Mouse (Mus musculus): ENCODE measurements around the gene Lasp1. TPM values are rescaled to one million over a fixed set of nuclear protein-coding genes. Genes with fewer than 3 reads are reported as not detected.
A peak's percentile ranks its signal among the peaks of the same experiment; 100 is the strongest.

The Lasp1 gene
- polyA plus RNA-seq, 1 experiment = 397 TPM

DNA sequence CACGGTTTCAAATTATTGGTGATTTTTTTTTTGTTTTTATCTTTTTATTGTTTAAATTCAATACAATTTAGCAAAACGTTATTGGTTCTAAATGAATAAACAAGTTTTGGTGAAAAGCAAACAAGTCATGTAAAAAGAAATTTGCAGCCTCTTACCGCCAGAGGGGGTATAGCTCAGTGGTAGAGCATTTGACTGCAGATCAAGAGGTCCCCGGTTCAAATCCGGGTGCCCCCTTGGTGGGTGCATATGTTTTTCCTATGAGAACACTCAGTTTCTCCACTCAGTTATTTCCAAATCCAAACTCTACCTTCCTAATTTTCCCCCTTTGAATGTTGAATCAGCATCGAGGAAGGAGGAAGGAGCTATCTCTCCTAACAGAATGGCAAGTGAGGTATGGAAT lies 1.9 kb upstream of the Lasp1 start:
- H3K27me3 ChIP-seq (ENCODE audit: control insufficient read depth, insufficient read depth, low read length) = no peaks in the 10 kb centered on the region
- H3K4me1 ChIP-seq (ENCODE audit: control insufficient read depth, insufficient read depth, insufficient read length, low read length) = peaks cover 13% of the 10 kb centered on the region; the same call in 1 of the 2 replicates
- H3K36me3 ChIP-seq (ENCODE audit: control insufficient read depth, insufficient read depth, low read length) = no peaks in the 10 kb centered on the region
- WGBS = 8% methylated on average over 6 of the region's 6 CpGs
- H3K4me3 ChIP-seq (ENCODE audit: low read depth, low read length) = no peak overlapping the region
- TF ChIP-seq POLR2A (IDR thresholded peaks at IDR 0.05; ENCODE audit: low read depth, low read length) = no peak
- TF ChIP-seq CTCF (IDR thresholded peaks at IDR 0.05; ENCODE audit: extremely low read depth, insufficient read length, insufficient replicate concordance, low read depth, low read length) = peak; percentile 53; the same call in 1 of the 2 replicates
- no peak overlapping the region for H3K27ac ChIP-seq (ENCODE audit: insufficient read depth, low read depth, low read length)

DNA sequence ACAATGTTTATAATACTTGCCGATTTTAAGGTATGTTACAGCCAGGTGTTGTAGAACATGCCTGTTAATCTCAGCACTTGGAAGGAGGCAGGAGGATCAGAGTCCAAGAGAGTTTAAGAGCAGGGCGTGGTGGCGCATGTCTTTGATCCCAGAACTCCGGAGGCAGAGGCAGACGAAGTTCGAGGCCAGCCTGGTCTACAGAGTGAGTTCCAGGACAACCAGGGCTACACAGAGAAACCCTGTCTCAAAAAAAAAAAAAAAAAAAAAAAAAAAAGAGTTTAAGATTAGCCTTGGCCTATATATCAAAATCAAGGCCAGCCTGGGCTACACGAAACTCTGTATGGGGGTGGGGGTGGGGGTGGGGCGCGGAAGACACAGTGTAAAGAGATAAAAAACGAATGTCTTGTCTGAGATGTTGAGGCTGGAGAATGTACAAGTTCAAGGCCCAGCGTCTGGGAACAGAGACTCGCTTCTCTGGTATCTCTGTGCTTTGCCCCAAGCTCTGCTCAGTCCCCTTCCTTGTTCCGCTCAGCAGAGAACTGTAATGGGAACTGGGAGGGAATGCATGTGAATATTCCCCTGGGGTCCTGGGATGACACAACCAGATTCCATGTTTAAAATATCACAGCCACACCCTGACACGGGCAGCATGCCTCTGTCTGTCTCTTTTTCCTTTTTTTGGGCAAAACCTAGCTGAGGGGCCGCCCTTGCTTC lies 1.3 kb upstream of the Lasp1 start:
- 56% methylated on average over 15 of the region's 15 CpGs for WGBS
- no peak for TF ChIP-seq POLR2A (IDR thresholded peaks at IDR 0.05; ENCODE audit: low read depth, low read length)
- TF ChIP-seq CTCF (IDR thresholded peaks at IDR 0.05; ENCODE audit: extremely low read depth, insufficient read length, insufficient replicate concordance, low read depth, low read length) = no peak

DNA sequence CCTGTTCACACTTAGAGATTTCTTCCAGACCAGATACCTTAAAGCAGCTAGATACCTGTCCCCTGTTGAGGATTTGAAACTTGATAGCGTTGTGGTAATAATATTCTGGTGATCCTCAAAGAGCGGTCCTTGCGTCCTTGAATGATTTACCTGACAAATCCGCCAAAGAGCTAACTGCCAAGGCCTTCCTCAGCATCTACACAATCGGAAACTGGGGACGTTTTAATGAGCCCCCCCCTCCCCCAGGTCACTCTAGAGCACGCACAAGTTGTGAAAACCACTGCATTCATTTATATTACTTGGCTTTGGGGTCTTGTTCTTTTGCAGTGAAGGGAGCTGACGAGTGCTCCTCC lies 741 bp upstream of the Lasp1 start:
- no peaks in the 10 kb centered on the region for H3K36me3 ChIP-seq (ENCODE audit: control insufficient read depth, insufficient read depth, low read length)
- no peak overlapping the region for H3K27ac ChIP-seq (ENCODE audit: insufficient read depth, low read depth, low read length)
- whole genome bisulfite sequencing = 71% methylated on average over 8 of the region's 8 CpGs
- peaks cover 18% of the 10 kb centered on the region; the same call in 1 of the 2 replicates for H3K4me1 ChIP-seq (ENCODE audit: control insufficient read depth, insufficient read depth, insufficient read length, low read length)
- no peak for TF ChIP-seq CTCF (IDR thresholded peaks at IDR 0.05; ENCODE audit: extremely low read depth, insufficient read length, insufficient replicate concordance, low read depth, low read length)
- no peak for TF ChIP-seq POLR2A (IDR thresholded peaks at IDR 0.05; ENCODE audit: low read depth, low read length)
- H3K4me3 ChIP-seq (ENCODE audit: low read depth, low read length) = no peak overlapping the region
- no peaks in the 10 kb centered on the region for H3K27me3 ChIP-seq (ENCODE audit: control insufficient read depth, insufficient read depth, low read length)

More for the DNA sequence above, 1.3 kb upstream of the Lasp1 start:
- H3K4me3 ChIP-seq (ENCODE audit: low read depth, low read length) = no peak overlapping the region
- H3K4me1 ChIP-seq (ENCODE audit: control insufficient read depth, insufficient read depth, insufficient read length, low read length) = peaks cover 18% of the 10 kb centered on the region; the same call in 1 of the 2 replicates
- no peak overlapping the region for H3K27ac ChIP-seq (ENCODE audit: insufficient read depth, low read depth, low read length)
- H3K36me3 ChIP-seq (ENCODE audit: control insufficient read depth, insufficient read depth, low read length) = no peaks in the 10 kb centered on the region
- no peaks in the 10 kb centered on the region for H3K27me3 ChIP-seq (ENCODE audit: control insufficient read depth, insufficient read depth, low read length)

DNA sequence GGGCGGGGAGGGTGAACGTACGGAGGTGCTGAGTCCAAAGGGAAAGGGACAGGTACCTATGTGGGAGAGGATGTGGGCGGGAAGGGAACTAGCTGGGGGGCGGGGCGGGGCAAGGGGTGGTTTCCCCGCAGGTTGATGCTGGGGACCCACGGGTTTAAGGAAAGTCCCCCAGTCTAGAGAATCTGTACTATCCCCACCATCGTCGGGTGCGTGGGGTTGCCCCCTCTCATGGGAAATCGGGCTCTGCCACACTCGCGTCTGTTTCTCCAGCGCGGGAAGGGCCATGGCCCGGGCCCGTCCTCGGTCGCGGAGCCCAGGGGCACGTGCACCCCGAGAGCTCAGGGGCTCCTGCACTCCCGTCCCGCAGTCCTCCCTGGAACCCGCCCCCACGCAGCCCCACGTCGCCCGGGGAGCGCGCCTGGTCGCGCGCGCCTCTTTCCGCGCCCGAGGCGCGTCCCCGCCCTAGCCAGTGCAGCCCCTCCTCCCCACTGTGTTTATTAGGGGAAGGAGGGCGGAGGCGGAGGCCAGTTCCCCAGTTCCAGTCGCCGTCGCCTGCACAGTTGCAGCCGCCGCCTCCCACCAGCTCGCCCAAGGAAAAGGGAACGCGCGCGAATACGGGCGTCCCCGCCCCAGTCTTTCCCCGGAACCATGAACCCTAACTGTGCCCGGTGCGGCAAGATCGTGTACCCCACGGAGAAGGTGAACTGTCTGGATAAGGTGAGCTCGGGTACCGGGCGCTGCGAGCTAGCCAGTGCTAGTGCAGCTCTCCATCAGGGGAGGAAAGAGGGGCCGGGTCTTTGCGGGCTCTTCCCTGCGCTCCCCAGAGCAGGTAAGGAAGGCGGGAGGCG lies 570 bp downstream of the Lasp1 start:
- no peaks in the 10 kb centered on the region for H3K27me3 ChIP-seq (ENCODE audit: control insufficient read depth, insufficient read depth, low read length)
- peaks cover 22% of the 10 kb centered on the region; the same call in 1 of the 2 replicates for H3K4me1 ChIP-seq (ENCODE audit: control insufficient read depth, insufficient read depth, insufficient read length, low read length)
- TF ChIP-seq CTCF (IDR thresholded peaks at IDR 0.05; ENCODE audit: extremely low read depth, insufficient read length, insufficient replicate concordance, low read depth, low read length) (no peak), POLR2A (IDR thresholded peaks at IDR 0.05; ENCODE audit: low read depth, low read length) (peak; percentile 98)
- 1% methylated on average over 70 of the region's 71 CpGs for WGBS
- H3K4me3 ChIP-seq (ENCODE audit: low read depth, low read length) = peak overlapping the region; percentile 95
- H3K36me3 ChIP-seq (ENCODE audit: control insufficient read depth, insufficient read depth, low read length) = 0 out of 2 replicates have a peak, but pooled peaks cover 3% of the 10 kb centered on the region
- H3K27ac ChIP-seq (ENCODE audit: insufficient read depth, low read depth, low read length) = peak overlapping the region; percentile 99

DNA sequence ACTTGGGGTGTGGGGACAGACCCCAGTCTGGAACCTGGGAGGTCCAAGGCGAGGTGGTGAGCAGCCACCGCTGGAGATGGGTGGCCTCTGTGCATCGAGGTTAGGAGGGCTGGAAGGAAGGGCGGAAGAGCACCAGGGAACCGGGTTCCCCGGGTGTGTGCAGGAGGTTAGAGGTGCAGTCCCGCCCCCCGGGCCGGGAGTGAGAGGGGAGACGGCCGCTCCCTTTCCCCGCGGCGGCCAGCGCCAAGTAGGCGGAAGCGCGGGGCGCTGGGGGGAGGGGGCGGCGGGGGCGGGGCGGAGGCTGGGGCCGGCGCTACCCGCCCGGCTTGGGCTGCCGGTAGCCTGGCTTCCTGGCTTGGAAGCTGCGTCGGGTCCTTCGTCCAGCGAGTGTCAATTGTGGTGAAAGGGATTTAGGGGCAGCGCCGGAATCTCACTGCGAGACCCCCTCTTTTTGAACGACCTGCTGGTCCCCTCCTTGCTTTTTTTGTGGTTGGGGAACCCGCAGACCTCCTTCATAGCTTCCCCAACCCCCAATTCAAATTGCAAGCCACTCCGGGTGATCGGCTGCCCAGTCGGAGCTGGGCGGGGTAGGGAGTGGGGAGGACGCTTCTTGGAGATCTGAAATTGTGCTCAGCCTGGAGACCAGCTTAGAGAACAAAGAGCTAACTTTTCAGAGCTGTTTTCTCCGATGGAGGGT lies 1.3 kb downstream of the Lasp1 start:
- no peaks in the 10 kb centered on the region for H3K27me3 ChIP-seq (ENCODE audit: control insufficient read depth, insufficient read depth, low read length)
- H3K27ac ChIP-seq (ENCODE audit: insufficient read depth, low read depth, low read length) = peak overlapping the region; percentile 99
- H3K4me3 ChIP-seq (ENCODE audit: low read depth, low read length) = peak overlapping the region; percentile 95
- peaks cover 29% of the 10 kb centered on the region for H3K4me1 ChIP-seq (ENCODE audit: control insufficient read depth, insufficient read depth, insufficient read length, low read length)
- TF ChIP-seq POLR2A (IDR thresholded peaks at IDR 0.05; ENCODE audit: low read depth, low read length) = peak; percentile 75
- no peak for TF ChIP-seq CTCF (IDR thresholded peaks at IDR 0.05; ENCODE audit: extremely low read depth, insufficient read length, insufficient replicate concordance, low read depth, low read length)
- H3K36me3 ChIP-seq (ENCODE audit: control insufficient read depth, insufficient read depth, low read length) = peaks cover 5% of the 10 kb centered on the region; the same call in 1 of the 2 replicates
- WGBS = 1% methylated on average over 32 of the region's 43 CpGs

DNA sequence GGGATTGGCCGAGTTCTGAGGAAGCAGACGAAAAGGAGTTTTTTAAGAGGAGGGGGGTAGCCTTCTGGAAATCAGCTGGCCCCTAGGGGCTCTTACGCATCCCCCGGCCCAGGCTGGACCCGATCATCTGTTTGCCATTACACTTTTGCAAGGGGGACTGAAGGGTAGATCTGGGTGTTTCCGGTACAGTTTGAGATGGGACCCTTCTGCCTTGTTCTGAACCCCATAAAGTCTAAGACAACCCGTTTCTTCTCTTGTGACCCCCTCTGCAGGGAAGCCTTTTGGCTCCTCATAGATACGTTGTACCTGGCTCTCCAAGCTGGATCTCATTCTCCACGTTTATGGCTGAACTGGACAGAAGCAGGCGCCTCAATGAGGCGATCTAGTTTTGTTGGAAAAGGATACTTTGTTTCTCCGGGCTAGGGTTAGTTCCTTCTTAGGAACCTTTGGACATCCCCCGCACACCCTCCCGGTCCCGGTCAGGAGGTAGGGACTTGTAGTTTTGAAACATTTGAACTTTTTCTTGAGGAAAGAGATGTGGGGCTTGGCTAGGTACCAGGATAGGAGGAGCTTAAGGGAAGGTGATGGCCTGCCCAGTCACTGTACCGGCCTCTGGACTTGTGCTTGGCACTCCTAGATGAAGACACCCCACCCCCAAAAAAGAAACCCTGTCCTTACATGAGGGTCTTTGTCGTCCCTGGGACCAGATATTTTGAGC lies 2.0 kb downstream of the Lasp1 start:
- no peaks in the 10 kb centered on the region for H3K27me3 ChIP-seq (ENCODE audit: control insufficient read depth, insufficient read depth, low read length)
- peak overlapping the region; percentile 99 for H3K27ac ChIP-seq (ENCODE audit: insufficient read depth, low read depth, low read length)
- TF ChIP-seq POLR2A (IDR thresholded peaks at IDR 0.05; ENCODE audit: low read depth, low read length) (no peak), CTCF (IDR thresholded peaks at IDR 0.05; ENCODE audit: extremely low read depth, insufficient read length, insufficient replicate concordance, low read depth, low read length) (no peak)
- peaks cover 34% of the 10 kb centered on the region for H3K4me1 ChIP-seq (ENCODE audit: control insufficient read depth, insufficient read depth, insufficient read length, low read length)
- peak overlapping the region; percentile 95 for H3K4me3 ChIP-seq (ENCODE audit: low read depth, low read length)
- 1% methylated on average over 17 of the region's 17 CpGs for WGBS
- peaks cover 5% of the 10 kb centered on the region; the same call in 1 of the 2 replicates for H3K36me3 ChIP-seq (ENCODE audit: control insufficient read depth, insufficient read depth, low read length)

Data from small intestine, adult 2 months (tissue).